In the genomic region with DNA sequence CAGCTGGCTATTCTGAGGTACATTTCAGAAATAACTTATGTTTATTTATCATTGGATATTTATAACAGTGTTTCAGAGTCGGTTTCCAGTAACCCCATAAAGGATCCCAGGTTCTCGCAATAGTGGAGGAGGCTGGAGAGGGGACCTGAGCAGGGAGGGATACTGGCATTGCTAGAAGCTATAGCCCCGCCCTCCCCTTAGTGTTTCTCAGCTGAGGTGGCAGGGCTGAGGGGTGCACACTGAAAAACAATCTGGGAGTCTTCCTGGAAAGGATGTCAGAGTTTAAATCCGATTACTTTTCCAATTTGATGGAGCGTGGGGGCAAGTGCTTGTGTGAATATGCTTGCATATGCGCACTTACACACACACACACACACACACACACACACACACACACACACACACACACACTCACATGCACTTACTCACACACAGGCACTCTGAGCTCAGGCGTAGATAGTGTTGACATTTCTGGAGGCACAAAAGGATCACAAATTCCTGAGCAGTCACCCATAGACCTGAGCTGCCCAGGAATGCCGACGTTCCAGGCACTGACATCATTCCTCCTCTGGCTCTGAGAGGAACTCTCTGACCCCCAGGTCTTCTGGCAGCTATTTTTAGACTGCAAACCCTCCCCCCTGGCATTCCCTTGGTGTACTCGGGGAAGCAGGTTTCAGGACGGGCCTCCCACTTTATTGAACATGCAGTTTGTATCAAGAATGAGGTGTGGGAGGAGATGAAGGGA, we compare ENCODE assay signal across 8 mouse cellular contexts.
A peak's percentile ranks its signal among the peaks of the same experiment; 100 is the strongest.
DNase-seq lines count a peak whose midpoint lies in the region; ATAC-seq and TF ChIP-seq lines count a peak whose summit lies in the region.

No protein-coding gene starts in this region.

- peak; percentile 5 for DNase-seq in right cerebral cortex, adult 18-20 months
- no peak for DNase-seq in right cerebral cortex, postnatal 25 days
- peak in 1 of 2 experiments; percentile 49 for DNase-seq in heart, adult 2 months
- DNase-seq in kidney, postnatal 14 days, result peak; percentile 79
- no peak for DNase-seq in spleen, adult 18-20 months
- no peak for DNase-seq in layer of hippocampus, postnatal 10 days (ENCODE audit: low spot score in 2 of 2)
- DNase-seq in B cell, adult 2 months, result no peak

- no peak overlapping the region for H3K9ac ChIP-seq in heart, adult 2 months (ENCODE audit: low read depth, low read length)
- no peak overlapping the region for H3K9ac ChIP-seq in midbrain, embryonic 12.5 days (replicated peaks)

- no peaks in the 10 kb centered on the region for H3K79me2 ChIP-seq in heart, adult 2 months (replicated peaks; ENCODE audit: control insufficient read depth, insufficient read depth, low read length)

- no peaks in the 10 kb centered on the region for H3K36me3 ChIP-seq in heart, adult 2 months (ENCODE audit: control insufficient read depth, insufficient read depth, low read length)
- H3K36me3 ChIP-seq in midbrain, embryonic 12.5 days, result no peaks in the 10 kb centered on the region

- H3K9me3 ChIP-seq in midbrain, embryonic 12.5 days, result no peaks in the 10 kb centered on the region

- ATAC-seq in midbrain, embryonic 12.5 days (ENCODE audit: low FRiP score, low read depth), result peak; percentile 65

- no peak overlapping the region; the same call in 1 of the 2 replicates for H3K27ac ChIP-seq in heart, adult 2 months
- no peak overlapping the region for H3K27ac ChIP-seq in midbrain, embryonic 12.5 days (replicated peaks)

- H3K4me3 ChIP-seq in heart, adult 2 months, result no peak overlapping the region
- no peak overlapping the region for H3K4me3 ChIP-seq in midbrain, embryonic 12.5 days

- peak; percentile 47; the same call in 1 of the 2 replicates for TF ChIP-seq EP300 in heart, adult 2 months (IDR thresholded peaks at IDR 0.05; ENCODE audit: insufficient read depth, low read depth, low read length)

- H3K4me2 ChIP-seq in midbrain, embryonic 12.5 days (replicated peaks), result no peak overlapping the region

- TF ChIP-seq CTCF in heart, adult 2 months (IDR thresholded peaks at IDR 0.05), result no peak

- H3K27me3 ChIP-seq in heart, adult 2 months (ENCODE audit: control insufficient read depth, insufficient read depth, low read length), result no peaks in the 10 kb centered on the region
- H3K27me3 ChIP-seq in midbrain, embryonic 12.5 days, result no peaks in the 10 kb centered on the region

- H3K4me1 ChIP-seq in heart, adult 2 months (ENCODE audit: control insufficient read depth, insufficient read depth, low read length), result 0 out of 2 replicates have a peak, but pooled peaks cover 1% of the 10 kb centered on the region
- H3K4me1 ChIP-seq in midbrain, embryonic 12.5 days, result peaks cover 6% of the 10 kb centered on the region; the same call in 1 of the 2 replicates

- intact Hi-C loops in heart, adult 2 months (cut with DNase I), result no loop called here

- TF ChIP-seq POLR2A in heart, adult 2 months (IDR thresholded peaks at IDR 0.05; ENCODE audit: insufficient read depth, low read depth, low read length), result no peak

- 12% methylated on average over 11 of the region's 11 CpGs for WGBS in heart, adult 2 months
- WGBS in midbrain, embryonic 12.5 days, result 13% methylated on average over 11 of the region's 11 CpGs

Comparison
In these comparisons a context has a peak if more than half of its experiments do, and no peak if none do; other contexts are left out.
1. DNase-seq: peak in right cerebral cortex, adult 18-20 months (single experiment) and kidney, postnatal 14 days (single experiment); none in right cerebral cortex, postnatal 25 days (single experiment), spleen, adult 18-20 months (0 of 2), layer of hippocampus, postnatal 10 days (0 of 2) and B cell, adult 2 months (0 of 2).